Mouse (Mus musculus): ENCODE results near the gene Tmem151b. TPM values are rescaled to one million over a fixed set of nuclear protein-coding genes. Genes with fewer than 3 reads are reported as not detected.

Tmem151b gene
- 1 to 10 TPM; 1.7 to 3.7 TPM for total RNA-seq (2021)
- long read RNA-seq, experiment 1, result 0 reads
- long read RNA-seq, experiment 2, partial matches to known transcripts, result 0 of 1 reads
- long read RNA-seq, experiment 2, other reads (novel, unspliced or antisense), result 1 of 1 reads

DNA sequence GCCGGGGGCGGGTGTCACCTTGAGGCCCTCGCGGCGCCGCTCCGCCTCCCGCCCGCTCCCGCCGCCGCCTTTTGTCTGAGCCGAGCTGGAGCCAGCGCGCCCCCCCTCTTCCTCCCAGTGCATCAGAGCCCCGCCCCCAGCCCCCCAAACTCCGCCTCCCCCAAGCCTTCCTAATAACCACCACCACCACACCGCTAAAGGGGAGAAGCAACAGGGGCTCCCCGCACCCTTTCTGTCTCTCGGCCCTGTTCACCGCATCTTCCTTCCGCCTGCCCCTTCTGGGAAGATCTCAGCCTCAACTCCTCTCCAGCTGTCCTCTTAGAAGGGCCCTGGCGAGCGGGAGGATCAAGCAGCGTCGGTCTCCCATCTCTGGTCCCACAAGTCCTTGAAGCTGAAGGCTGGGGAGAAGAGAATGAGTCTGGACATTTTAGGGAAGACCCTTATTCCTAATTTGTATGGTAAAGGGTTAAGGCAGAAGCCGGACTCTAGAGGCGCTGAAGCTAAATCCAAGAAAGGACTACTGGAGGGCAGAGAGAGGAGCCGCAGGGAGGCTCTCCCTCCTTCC, at the start of gene Tmem151b:
Gene Tmem151b (minus strand): TSS at position 61 of the 565 bp plus-strand sequence.
- no peak for DNase-seq (ENCODE audit: low spot score in 2 of 2)

DNA sequence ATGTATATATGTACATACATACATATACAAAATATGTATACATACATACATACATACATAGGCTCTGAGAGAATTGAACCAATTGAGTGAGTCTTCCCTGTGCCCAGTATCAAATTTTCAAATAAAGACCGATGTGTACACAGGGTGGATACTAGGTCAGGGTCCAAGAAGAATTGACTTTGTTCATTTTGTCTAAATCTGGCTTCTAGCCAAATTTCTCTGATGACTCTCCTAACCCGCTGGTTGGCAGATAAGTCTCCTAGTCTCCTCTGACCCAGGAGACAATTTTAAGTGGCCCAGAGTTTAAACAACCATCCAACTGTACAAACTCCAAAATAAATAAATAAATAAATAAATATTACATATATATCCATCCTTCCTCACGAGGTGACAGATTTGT, 49.4 kb upstream of the Tmem151b start:
- DNase-seq (ENCODE audit: low spot score in 2 of 2), result no peak

DNA sequence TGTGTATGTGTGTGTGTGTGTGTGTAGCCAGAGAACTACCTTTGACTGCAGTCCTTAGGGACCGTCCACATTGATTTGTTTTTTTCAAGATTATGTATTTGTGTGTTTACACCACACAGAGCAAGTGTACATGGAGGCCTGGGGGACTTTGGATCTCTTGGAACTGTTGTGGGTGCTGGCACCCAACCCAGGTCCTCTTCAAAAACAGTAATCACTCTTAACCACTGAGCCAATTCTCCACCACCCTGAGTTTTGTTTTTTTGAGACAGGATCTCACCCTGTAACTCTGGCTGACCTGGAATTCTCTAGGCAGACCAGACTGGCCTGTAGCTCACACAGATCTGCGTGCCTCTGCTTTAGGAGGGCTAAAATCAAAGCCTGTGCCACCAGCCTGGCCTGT, 48.9 kb upstream of the Tmem151b start:
- no peak for DNase-seq (ENCODE audit: low spot score in 2 of 2)

DNA sequence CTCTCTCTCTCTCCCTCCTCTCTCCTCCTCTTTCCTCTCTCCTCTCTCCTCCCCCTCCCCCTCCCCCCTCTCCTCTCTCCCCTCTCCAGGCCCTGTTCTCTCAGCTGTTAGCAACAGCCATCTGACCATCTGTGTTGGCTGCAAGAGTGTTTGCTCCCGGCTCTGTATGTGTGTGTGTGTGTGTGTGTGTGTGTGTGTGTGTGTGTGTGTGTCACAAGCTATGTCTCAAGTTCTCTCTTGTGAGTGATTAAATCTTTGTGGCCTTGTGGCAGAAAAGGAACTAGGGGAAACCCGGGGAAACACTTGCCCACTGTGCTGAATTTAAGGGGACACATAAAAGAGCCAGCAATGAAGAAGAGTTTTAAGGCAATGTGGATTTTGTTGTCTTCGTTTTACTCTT, 48.3 kb upstream of the Tmem151b start:
- no peak for DNase-seq (ENCODE audit: low spot score in 2 of 2)

DNA sequence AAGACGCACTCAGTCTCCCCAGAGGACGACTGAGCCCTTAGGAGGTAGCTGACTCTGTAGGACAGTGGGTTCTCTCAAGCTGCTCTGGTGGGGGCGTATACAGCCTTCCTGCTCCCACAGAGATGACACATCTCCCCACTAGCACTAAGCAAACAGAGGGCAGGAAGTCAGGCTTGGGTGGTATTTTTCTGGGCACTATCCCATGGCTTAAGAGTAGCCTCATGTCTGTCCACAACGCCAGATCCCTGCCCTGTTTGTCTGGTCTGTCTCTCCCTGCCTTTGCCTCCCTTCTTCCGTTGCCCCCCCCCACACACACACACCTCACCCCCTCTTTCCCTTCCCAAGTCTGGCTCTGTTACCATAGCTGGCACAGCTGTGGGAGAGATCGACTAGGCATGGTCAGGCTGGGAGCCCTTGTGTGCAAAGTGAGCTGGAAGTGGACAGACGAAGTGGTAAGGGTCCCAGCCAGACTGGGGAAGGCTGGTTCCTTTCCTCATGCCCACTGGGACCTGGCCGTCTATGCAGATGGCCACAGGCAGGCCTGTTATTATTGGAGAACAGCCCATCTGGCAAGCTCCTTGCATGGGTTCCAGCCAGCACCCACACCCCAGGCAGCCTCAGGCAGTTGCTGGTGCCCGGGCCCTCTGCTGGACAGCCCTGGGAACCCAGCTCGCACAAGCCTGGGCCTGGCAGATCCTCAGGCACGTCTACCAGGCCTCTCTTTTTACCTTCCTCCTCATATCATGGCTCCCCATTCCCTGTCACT, 47.3 kb upstream of the Tmem151b start:
- DNase-seq (ENCODE audit: low spot score in 2 of 2), result peak in 1 of 2 experiments; percentile 69

DNA sequence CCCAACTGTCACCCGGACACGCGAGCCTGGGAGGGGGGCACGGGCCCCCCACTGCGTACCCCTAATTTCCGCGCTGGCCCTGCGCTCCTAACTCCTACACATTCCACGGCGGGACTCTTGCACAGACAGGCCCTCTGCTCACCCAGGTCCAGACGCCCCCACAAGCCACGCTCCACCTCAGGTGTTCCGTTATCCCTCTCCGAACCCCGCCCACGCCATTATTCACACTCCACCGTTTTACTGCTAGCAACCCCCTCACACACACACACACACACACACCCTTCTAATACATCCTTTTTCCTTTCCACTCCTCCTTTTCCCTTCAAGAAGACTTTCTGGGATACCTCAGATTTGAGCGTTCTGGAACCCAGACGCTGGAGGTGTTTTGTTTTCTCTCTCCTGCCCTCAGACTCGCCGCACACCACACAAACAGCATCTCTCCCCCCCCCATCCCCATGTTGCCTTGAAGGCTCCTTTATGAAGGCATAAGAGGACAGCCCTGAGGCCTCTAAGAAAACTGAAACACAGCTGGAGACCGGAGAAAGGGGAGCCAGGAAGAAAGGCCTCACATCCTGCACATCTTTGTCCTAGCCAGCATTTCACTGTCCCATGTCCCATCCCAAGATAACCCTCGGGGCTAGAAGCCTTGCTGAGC, 46.4 kb upstream of the Tmem151b start:
- DNase-seq (ENCODE audit: low spot score in 2 of 2), result no peak

DNA sequence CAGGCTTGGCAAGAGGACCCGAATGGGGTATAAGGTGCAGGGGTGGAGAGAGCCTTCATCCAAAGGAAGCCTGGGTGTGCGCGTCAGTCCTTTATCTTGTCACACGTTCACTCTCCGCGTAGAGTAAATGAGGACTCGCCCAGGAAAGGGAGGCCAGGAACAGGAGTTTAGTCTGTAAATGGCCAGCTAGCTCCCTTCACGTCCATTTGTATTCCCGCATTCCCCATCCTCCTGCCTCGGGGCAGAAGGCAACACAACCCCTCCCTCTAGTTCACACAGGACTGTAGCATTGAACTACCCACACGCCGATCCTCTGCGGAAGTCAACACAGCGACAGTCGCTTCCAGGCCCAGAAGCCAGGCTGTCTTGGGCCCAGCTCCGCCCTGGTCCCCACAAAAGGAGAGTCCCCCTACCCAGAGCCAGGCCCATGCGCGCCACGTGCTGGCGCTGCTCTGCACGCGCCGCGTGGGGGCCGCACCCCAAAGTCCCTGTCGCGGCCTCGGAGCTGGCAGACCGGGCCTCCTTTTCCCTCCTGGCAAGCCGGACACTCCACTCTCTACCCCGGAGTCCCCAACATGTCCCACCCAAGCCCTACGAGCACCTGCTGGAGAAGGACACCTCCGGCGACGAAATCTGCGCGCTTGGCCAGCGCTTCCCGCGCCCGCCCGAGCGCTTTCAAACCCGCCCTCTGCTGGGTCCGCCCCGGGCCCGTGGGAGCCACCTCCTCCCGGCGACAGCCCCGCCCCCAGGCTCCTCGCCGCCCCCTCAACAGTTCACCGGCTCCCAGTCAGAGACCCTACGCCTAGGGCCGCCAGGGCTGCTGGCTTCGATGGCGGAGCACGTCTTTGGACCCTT, 45.6 kb upstream of the Tmem151b start:
- DNase-seq (ENCODE audit: low spot score in 2 of 2), result peak; percentile 59 to 67

DNA sequence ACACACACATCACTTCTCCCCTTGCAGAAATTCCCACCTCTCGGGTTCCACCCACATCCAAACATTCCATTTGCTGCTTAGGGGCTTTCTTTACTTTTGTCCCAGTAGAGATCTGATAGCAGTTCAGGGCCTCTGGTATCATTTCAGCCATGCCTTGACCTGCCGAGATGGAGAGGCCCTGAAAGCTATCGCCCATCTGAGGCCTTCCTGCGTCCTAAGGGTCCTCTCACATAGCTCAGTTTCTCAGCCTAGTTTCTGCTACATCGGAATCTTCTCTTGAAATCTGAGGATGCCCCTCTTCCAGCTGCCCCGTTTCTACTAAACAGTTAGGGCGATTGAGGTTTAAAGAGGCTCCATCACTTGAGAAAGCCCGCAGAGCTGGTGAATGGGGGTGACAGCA, 44.7 kb upstream of the Tmem151b start:
- no peak for DNase-seq (ENCODE audit: low spot score in 2 of 2)

DNA sequence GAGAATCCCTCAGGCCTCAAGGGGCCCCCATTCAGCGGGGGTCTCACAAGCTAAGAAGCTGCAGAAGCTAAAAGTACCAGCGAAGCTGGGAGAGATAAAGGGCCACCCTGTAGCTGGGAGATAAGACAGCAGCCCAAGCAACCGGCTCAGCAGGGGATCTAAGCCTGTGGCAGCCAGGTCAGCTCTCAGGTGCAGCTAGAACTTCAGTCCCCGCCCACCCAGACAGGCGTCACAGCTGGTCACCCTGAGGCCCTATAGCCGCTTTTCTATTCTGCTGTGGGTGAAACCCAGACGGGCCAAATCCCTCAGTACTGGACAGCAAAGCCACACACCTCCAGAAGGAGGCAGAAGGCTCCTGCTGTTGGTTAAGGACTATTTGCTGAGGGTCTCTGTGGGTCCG, 44.0 kb upstream of the Tmem151b start:
- DNase-seq (ENCODE audit: low spot score in 2 of 2), result no peak

DNA sequence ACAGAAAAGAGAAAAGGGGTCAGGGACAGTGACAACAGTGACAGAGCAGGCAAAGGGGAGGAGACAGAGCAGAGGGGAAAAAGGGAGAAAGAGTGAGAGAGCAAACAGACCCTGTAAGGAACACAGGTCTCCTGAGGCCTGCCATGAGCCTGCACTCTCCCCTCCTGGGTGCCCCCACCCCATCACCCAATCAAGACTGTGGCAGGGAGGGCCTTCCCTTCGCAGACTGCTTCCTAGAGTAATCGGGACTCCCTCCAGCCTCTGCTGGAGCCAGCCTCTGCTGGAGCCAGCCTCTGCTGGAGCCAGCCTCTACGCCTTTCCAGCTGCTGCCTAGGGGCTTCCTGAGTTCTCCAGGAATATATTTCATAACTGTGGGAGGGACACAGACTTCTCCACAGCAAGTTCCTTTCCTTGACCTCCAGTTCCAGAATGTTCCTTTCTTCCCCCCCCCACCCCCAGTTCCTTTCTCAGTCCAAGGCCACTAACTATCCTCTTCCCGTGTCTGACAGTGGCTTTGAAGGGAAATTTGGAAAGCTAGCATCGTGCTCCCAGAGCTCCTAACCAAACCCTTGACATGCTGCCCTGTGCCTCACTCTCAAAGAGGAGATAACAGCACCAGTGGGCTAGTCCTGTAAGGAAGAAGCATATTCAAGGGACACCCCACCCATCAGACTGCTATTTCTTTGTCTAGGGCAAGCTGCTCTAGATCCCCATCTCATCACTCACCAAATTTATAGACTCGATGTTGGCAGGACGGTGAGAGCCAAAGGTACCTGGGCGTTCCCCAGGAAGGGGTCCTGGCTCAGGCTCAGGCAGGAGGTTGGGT, 43.3 kb upstream of the Tmem151b start:
- DNase-seq (ENCODE audit: low spot score in 2 of 2), result no peak

DNA sequence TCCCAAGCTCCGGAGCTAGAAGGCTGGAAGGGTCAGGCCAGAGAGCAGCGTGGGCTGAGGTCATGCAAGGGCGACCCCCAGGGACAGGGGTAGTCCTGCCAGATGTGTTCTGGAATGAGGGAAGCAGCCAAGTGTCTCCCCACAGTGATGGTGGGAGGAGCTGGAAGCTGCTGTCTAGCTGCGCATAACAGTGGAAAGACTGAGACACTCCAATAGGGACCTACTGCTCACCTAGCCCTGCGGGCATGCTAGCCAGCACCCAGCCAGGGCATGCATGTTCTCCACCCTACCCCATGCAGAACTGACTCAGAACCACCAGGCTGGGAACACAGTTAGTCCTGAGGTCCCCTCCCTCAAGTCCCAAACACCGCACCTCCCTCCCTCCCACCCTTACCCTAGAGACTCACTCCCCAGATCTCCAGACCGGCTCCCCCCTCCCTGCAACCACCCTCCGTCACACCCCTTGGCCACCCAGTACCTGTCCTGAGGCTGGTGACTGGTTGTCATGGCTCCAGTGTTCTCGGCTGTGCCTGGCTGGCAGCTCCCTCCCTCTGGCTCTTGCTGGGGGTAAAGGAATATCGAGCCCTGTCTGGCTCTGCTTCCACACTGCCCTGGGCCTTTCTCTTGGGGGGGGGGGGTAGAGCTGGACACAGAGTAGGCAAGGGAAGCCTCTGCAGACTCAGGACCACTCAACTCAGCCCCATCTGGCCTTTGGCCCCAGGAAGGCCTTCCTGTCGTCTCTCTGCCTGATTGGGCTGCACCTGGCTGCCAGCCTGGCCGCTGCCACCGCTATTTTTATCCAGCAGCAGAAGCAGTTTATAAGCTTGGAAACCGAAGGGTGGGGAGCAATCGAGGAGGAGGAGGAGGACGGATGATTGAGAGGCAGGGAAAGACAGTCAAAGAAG, 42.5 kb upstream of the Tmem151b start:
- DNase-seq (ENCODE audit: low spot score in 2 of 2), result no peak

DNA sequence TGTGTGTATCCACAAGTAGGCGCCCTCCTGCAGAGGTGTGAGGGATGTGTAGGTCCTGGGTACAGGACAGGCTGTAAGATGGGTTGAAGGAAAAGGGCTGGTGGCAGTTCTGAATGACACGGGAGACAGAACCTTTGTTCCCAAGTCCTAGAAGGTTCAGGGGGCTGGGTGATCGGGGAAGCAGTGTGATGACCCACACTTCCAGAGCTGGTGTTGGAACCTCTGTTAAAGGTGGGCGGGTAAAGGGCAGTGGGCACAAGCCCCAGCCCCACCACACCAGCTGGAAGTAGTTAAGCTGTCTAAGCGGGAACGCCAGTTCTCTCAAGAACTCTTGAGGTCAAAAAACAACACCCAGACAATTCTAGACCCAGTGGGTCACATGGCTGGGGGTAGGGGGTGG, 40.9 kb upstream of the Tmem151b start:
- DNase-seq (ENCODE audit: low spot score in 2 of 2), result no peak

DNA sequence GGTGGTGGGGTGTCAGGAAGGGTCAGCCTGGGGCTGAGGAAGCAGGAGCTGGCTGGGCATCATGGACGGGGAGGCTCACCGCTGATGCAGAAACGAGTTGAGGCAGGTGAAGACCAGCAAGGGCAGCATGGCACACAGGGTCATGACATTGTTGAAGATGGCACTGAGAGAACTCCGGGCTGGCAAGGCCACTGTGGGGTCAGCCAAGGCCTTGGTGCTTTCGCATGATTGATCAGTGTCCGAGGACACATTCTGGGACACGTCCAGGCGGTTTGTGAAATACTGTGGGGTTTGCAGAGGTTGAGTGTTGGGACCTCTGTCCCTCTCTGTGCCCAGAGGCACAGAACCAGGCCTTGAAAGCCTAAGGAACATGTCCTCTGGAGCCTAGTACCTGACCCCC, 40.4 kb upstream of the Tmem151b start:
- DNase-seq (ENCODE audit: low spot score in 2 of 2), result no peak

DNA sequence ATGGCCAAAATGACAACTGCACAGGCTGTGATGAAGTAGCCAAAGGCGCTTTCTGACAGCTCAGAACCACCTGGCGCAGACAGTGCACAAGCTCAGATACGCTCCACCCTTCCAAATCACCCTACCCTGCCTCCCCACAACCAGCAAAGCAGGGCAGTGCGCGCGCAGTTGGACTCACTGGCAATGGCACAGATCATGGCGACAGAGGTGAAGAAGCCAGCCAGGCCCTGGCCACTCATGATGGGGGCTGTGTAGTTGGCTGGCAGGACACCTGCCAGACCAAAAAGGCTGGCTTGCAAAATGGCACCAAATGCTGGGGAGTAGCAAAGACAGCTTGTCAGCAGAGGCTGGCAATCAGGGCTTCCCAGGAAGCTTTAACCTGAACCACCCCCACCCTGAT, 39.8 kb upstream of the Tmem151b start:
- no peak for DNase-seq (ENCODE audit: low spot score in 2 of 2)

DNA sequence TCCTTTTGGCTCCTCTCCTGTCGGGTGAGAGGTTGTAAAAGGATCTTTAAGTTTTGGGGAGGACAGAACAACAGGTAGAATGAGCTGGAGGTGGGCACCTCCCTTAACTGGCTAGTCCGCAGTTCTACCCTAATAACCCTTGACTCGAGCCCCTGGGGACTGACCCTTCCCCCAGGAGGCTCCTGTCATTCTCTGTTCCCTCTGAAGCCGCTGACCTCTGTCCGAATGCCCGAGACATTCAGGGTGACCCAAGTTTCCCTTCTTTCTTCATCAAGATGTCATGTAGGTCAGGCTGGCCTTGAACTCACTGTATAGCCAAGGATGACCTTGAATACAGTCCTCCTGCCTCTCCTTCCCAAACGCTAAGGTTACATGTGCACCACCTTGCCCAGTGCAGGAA, 38.9 kb upstream of the Tmem151b start:
- no peak for DNase-seq (ENCODE audit: low spot score in 2 of 2)

DNA sequence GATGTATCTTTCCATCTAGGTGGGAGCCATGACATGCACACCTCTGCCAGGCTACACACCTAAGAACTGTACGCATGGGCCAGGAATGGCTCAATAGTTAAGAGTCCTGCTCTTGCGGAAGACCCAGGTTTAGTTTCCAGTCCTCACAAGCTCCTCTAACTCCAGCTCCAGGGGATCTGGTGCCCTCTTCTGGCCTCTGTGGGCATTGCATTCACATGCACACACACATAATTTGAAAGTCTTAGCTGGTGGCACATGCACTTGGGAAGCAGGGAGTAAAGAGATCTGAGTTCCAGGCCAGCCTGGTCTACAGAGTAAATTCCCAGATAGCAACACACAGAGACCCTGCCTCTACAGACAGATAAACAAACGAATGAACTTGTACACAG, 37.0 kb upstream of the Tmem151b start:
- no peak for DNase-seq (ENCODE audit: low spot score in 2 of 2)

DNA sequence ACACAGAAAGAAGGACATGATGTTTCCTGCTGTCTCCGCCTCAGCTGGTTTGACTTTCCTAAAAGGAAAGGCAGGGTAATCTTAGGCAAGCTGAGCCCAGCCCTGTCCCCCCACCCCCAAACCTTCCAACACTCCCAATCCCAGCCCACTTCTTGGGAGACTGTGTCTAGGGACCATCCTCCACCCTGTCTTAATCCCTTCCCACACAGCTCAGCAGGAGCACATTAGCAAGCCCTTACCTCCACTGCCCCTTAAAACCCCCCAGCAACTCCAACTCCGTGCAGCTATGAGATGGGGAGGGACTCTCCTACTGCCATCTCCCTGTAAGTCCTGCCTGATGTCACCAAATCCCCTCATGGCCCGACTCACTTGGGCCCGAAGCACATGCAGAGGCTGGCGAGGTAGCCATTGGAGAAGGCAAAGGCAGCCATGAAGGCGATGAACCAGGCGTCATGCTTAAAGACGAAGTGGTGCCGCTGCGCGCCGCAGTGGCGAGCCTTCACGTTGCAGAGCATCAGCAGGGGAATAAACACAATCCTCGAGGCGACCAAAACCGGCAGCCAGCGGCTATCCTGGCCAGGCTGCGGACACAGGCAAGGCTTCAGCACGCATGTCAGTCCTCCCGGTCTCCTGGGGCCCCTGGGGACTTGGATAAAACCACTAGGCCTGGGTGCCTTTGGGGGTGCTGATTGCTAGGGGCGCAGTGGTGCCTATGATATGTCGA, 36.4 kb upstream of the Tmem151b start:
- DNase-seq (ENCODE audit: low spot score in 2 of 2), result no peak

DNA sequence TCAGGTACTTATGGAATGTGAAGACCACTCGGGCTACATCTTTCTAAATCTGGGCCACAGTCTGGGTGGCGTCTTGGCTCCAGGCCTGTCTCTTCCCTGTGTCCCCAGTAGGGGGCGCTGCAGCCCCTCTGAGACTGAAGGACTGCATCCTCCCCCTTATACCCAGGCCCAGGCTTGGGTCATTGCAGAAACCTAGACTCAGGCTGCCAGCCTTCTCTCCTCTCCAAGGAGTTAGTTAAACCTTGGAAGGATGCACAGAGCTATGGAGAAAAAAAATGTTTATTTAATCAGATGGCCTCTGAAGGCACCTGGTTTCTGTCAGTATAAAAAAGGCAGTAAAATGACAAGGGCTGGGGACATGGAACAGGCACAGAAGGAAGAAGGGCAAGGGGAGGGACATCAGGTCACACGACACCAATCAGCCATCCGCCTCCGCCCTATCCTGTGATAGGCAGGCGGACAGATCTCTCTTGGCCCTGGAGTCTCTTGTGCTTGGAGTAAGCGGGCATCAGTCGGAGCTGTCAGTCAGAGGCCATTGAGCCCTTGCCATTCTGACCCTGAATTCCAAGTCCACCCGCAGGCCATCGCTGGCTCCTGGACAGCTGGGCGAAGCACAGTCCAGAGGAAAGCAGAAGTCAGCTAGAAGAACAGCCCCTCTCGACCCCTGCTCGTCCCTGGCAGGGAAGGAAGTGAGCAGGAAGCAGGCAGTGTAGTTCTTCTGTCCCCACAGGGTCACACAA, 35.6 kb upstream of the Tmem151b start:
- DNase-seq (ENCODE audit: low spot score in 2 of 2), result peak in 1 of 2 experiments; percentile 67
